Mouse (Mus musculus) kidney, postnatal 0 days (tissue): ENCODE data around the gene Dcst2. TPM values are rescaled to one million over a fixed set of nuclear protein-coding genes. Genes with fewer than 3 reads are reported as not detected.

Experiments used
- ATAC-seq: fragments of 200-750 bp; cut with Nextera tagmentation; replicated peaks from 2 replicates; pipeline ENCODE4 v1.8.0; 2017; ENCODE audit warnings: low read depth, moderate number of reproducible peaks, moderate TSS enrichment, moderate library complexity; ENCODE audit not compliant: low FRiP score
- DNase-seq: peaks from one replicate; pipeline ENCODE4 v3.0.0-alpha.2; 2016; ENCODE audit warnings: low spot score
- H3K27ac ChIP-seq: fragments of 300-500 bp; sonication (generic); 2 replicates; pipeline ENCODE4 v1.5.1; 2014; ENCODE audit warnings: mild to moderate bottlenecking
- H3K27me3 ChIP-seq: fragments of 300-500 bp; sonication (generic); 2 replicates; pipeline ENCODE4 v1.6.1; 2014; ENCODE audit warnings: low read length, mixed read lengths; ENCODE audit not compliant: insufficient read depth
- H3K36me3 ChIP-seq: fragments of 300-500 bp; sonication (generic); 2 replicates; pipeline ENCODE4 v1.6.1; 2014; ENCODE audit warnings: low read length, mixed read lengths; ENCODE audit not compliant: insufficient read depth
- H3K4me1 ChIP-seq: fragments of 300-500 bp; sonication (generic); replicated peaks from 2 replicates; pipeline ENCODE4 v1.6.1; 2014; ENCODE audit warnings: antibody characterized with exemption, low read length, mixed read lengths; ENCODE audit not compliant: insufficient read depth
- H3K4me2 ChIP-seq: fragments of 300-500 bp; sonication (generic); 2 replicates; pipeline ENCODE4 v1.6.1; 2014; ENCODE audit warnings: mild to moderate bottlenecking, low read length, moderate library complexity, mixed read lengths
- H3K4me3 ChIP-seq: fragments of 300-500 bp; sonication (generic); replicated peaks from 2 replicates; pipeline ENCODE4 v1.5.1; 2014; ENCODE audit warnings: low read depth, low read length
- H3K9ac ChIP-seq: fragments of 300-500 bp; sonication (generic); 2 replicates; pipeline ENCODE4 v1.6.1; 2014; ENCODE audit warnings: low read depth, low read length
- H3K9me3 ChIP-seq: fragments of 300-500 bp; sonication (generic); replicated peaks from 2 replicates; pipeline ENCODE4 v1.6.1; 2016; ENCODE audit warnings: low read length, inconsistent platforms, mixed read lengths
- CTCF ChIP-seq: IDR thresholded peaks from 2 replicates; pipeline ENCODE4 v1.5.1; 2016; ENCODE audit warnings: antibody characterized with exemption, low read depth, mild to moderate bottlenecking, moderate library complexity
- WGBS: fragments of 180-500 bp; shearing (Covaris S2); extraction: QIAGEN DNeasy Blood & Tissue Kit; methylation state at CpG from one replicate; pipeline ENCODE4 v1.1.7; 2014; 5-methylcytosine and 5-hydroxymethylcytosine counted together
- polyA plus RNA-seq: library from polyadenylated mRNA; unstranded; fragments of >200 nt; fragmentation: Nextera tagmentation; extraction: Ambion mirVana; gene quantifications from 2 replicates; pipeline ENCODE4 v1.2.1, GENCODE M21; 2015

Dcst2 gene
- polyA plus RNA-seq, 1 experiment from 2014 or later: 0.62 TPM

DNA sequence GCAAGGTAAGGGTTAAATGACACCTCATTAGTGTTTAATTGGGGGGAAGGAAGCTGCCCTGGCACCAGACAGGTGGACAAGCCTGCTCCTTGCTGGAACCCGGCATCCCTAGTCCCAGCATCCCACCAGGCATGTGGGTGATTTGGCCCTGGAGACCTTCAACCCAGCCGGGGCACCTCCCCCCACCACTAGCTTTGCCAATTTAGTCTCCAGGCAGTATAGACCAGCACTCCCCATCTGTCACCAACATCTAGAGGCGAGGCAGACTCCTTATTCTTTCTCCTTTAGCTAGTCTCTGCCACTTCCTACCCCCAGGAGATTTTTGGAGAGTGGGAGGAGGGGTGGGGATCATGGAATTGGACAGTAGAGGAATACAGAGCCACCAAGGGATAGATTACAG lies 31.4 kb upstream of the Dcst2 start:
- no peak overlapping the region for H3K27ac ChIP-seq
- no peak overlapping the region for H3K4me3 ChIP-seq
- 55% methylated on average over 3 of the region's 3 CpGs for WGBS
- peaks cover 5% of the 10 kb centered on the region; the same call in 1 of the 2 replicates for H3K4me1 ChIP-seq
- H3K27me3 ChIP-seq: no peaks in the 10 kb centered on the region
- TF ChIP-seq CTCF: no peak
- DNase-seq (no peak), ATAC-seq (no peak)
- no peak overlapping the region for H3K4me2 ChIP-seq
- peaks cover 12% of the 10 kb centered on the region; the same call in 1 of the 2 replicates for H3K36me3 ChIP-seq
- H3K9ac ChIP-seq: no peak overlapping the region
- H3K9me3 ChIP-seq: no peaks in the 10 kb centered on the region

DNA sequence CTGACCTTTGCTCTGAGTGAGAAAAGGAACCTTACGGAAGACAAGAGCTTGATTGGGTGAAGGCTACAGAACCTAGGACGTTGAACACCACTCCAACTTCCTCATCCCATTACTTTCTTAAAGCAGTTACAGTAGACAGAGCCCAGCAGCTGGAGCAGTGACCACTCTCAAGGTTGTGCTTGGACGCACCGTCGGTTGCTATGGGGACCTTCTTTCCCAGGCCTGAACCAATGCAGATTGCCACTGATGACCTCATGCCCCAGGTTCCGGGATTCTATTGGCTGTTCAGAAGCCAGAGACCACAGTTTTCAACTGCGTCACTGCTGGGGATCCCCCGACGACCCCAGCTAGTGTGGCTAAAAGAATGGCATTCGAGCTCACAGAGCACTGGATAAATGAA lies 30.8 kb upstream of the Dcst2 start:
- Histone ChIP-seq H3K4me2 (no peak overlapping the region), H3K4me3 (no peak overlapping the region), H3K9me3 (no peaks in the 10 kb centered on the region), H3K36me3 (peaks cover 12% of the 10 kb centered on the region; the same call in 1 of the 2 replicates), H3K4me1 (peaks cover 5% of the 10 kb centered on the region; the same call in 1 of the 2 replicates), H3K27ac (no peak overlapping the region), H3K9ac (no peak overlapping the region), H3K27me3 (no peaks in the 10 kb centered on the region)
- ATAC-seq (peak; percentile 59), DNase-seq (peak; percentile 65)
- 28% methylated on average over 10 of the region's 10 CpGs for WGBS
- TF ChIP-seq CTCF: no peak

DNA sequence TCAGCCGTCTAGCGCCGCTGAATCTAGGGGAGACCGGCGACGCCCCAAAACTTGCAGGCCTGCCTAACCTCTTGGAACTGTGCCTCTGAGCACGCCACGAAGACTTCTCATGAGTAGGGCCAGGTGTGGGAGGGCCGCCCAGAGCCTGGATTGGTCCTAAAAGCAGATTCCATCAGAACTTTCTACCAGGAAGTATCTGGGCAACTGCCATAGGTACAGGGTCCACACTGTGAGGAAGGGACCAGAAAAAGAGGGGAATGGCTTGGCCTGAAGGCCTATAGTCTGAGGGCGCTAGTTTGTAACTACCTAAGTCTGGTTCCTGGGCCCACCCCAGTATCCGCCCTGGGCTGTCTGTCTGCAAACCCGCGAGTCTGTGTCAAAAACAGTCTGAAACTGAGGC lies 30.2 kb upstream of the Dcst2 start:
- 70% methylated on average over 13 of the region's 13 CpGs for WGBS
- no peaks in the 10 kb centered on the region for H3K27me3 ChIP-seq
- no peak overlapping the region for H3K9ac ChIP-seq
- peaks cover 12% of the 10 kb centered on the region; the same call in 1 of the 2 replicates for H3K36me3 ChIP-seq
- DNase-seq (no peak), ATAC-seq (no peak)
- no peaks in the 10 kb centered on the region for H3K9me3 ChIP-seq
- no peak for TF ChIP-seq CTCF
- no peak overlapping the region for H3K27ac ChIP-seq
- no peak overlapping the region for H3K4me3 ChIP-seq
- H3K4me2 ChIP-seq: no peak overlapping the region
- peaks cover 5% of the 10 kb centered on the region; the same call in 1 of the 2 replicates for H3K4me1 ChIP-seq

DNA sequence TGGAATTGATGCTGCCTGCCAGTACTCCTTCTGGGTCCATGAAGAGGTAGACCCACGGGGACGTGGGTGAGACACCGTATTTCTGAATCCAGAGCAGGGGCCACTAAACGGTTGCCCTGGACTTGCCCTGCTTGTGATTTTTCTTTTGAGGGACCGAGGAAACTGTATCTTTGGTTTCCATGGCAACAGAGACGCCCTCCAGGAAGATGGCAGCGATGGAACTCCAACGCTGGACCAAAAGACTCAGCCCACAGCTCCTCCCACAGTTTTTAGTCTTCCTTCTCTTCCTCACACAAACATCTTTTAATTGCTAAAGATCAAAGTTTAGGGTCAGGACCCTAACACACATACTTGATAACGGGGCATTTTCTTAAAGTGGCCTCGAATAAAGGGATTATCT lies 29.8 kb upstream of the Dcst2 start:
- Histone ChIP-seq H3K4me2 (no peak overlapping the region), H3K9ac (no peak overlapping the region), H3K4me3 (no peak overlapping the region), H3K9me3 (no peaks in the 10 kb centered on the region), H3K36me3 (peaks cover 12% of the 10 kb centered on the region; the same call in 1 of the 2 replicates), H3K27ac (no peak overlapping the region), H3K27me3 (no peaks in the 10 kb centered on the region), H3K4me1 (peaks cover 5% of the 10 kb centered on the region; the same call in 1 of the 2 replicates)
- DNase-seq (no peak), ATAC-seq (no peak)
- 40% methylated on average over 10 of the region's 10 CpGs for WGBS
- TF ChIP-seq CTCF: no peak

DNA sequence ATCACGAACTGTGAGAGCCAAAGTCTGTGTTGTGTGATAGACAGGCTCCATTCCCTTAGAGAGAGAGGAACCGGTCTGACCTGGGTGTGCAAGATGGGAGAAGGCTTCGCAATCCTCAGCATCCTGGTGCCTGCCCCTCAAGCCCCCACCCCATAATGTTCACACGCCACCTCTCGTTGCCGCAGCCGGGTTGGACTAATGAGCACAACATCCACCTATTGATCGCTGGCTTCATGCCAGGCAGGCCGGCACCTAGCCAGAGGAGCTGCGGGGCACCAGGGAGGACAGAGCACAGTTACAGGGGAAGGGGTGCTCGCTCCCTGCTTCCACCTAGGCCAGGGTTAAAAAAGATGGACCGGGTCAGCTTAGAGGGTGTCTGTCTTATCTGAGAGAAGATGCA lies 29.3 kb upstream of the Dcst2 start:
- DNase-seq (no peak), ATAC-seq (no peak)
- no peaks in the 10 kb centered on the region for H3K9me3 ChIP-seq
- peaks cover 4% of the 10 kb centered on the region; the same call in 1 of the 2 replicates for H3K4me1 ChIP-seq
- no peak for TF ChIP-seq CTCF
- H3K27me3 ChIP-seq: no peaks in the 10 kb centered on the region
- H3K9ac ChIP-seq: no peak overlapping the region
- H3K27ac ChIP-seq: no peak overlapping the region
- WGBS: 41% methylated on average over 12 of the region's 12 CpGs
- H3K4me3 ChIP-seq: no peak overlapping the region
- no peak overlapping the region for H3K4me2 ChIP-seq
- H3K36me3 ChIP-seq: peaks cover 12% of the 10 kb centered on the region; the same call in 1 of the 2 replicates

DNA sequence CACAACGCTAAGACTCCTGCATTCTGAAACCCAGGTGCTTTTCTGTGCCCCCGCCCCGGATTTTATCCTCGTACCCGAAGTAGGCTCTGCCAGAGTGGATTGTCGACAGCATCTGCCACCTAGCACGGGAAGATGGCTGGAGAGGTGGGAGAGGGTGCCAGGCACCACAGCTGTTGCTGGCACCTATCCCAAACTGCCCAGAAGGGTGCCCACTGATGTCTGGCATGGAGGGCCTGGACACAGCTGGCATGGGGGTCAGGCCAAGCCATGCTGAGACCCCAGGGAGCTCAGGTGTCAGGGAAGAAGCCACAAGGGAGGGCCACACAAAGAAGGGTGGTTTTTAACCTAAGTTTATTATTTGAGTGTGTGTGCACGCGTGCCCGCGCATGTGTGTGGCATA lies 28.7 kb upstream of the Dcst2 start:
- no peak overlapping the region for H3K27ac ChIP-seq
- DNase-seq (no peak), ATAC-seq (no peak)
- 58% methylated on average over 11 of the region's 11 CpGs for WGBS
- no peak overlapping the region for H3K4me3 ChIP-seq
- no peaks in the 10 kb centered on the region for H3K27me3 ChIP-seq
- H3K4me1 ChIP-seq: peaks cover 3% of the 10 kb centered on the region; the same call in 1 of the 2 replicates
- H3K4me2 ChIP-seq: no peak overlapping the region
- TF ChIP-seq CTCF: no peak
- H3K36me3 ChIP-seq: peaks cover 12% of the 10 kb centered on the region; the same call in 1 of the 2 replicates
- no peaks in the 10 kb centered on the region for H3K9me3 ChIP-seq
- H3K9ac ChIP-seq: no peak overlapping the region

DNA sequence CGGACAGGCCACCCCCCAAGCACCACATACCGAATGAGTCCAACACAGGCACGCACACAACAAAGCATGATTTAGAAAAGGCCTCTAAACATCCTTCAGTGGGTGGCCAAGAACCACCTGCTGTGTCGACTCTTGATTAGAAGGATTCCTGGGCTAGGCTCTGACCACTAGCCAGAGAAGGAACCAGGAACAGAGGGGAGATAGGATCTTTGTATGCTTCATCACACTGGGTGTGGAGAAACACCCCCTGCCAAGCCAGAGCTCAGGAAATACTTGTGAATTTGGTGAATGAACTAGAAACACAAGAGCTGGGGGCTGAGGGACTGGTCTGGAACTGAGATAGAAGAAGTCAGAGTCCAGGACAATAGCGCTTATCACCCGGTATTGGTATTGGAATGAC lies 25.2 kb upstream of the Dcst2 start:
- Histone ChIP-seq H3K4me3 (peak overlapping the region; percentile 92), H3K9ac (peak overlapping the region; percentile 93; the same call in 1 of the 2 replicates), H3K27ac (peak overlapping the region; percentile 84; the same call in 1 of the 2 replicates), H3K4me1 (peaks cover 5% of the 10 kb centered on the region), H3K27me3 (no peaks in the 10 kb centered on the region), H3K9me3 (no peaks in the 10 kb centered on the region), H3K4me2 (peak overlapping the region; percentile 89), H3K36me3 (peaks cover 12% of the 10 kb centered on the region; the same call in 1 of the 2 replicates)
- ATAC-seq (no peak), DNase-seq (peak; percentile 25)
- WGBS: 13% methylated on average over 6 of the region's 6 CpGs
- TF ChIP-seq CTCF: no peak
